Mouse (Mus musculus): ENCODE results near the gene Ptov1. TPM values are rescaled to one million over a fixed set of nuclear protein-coding genes. Genes with fewer than 3 reads are reported as not detected.

Ptov1 gene
- total and polyA plus RNA-seq, 3 experiments = 33.2 to 145 (median 75.4) TPM

DNA sequence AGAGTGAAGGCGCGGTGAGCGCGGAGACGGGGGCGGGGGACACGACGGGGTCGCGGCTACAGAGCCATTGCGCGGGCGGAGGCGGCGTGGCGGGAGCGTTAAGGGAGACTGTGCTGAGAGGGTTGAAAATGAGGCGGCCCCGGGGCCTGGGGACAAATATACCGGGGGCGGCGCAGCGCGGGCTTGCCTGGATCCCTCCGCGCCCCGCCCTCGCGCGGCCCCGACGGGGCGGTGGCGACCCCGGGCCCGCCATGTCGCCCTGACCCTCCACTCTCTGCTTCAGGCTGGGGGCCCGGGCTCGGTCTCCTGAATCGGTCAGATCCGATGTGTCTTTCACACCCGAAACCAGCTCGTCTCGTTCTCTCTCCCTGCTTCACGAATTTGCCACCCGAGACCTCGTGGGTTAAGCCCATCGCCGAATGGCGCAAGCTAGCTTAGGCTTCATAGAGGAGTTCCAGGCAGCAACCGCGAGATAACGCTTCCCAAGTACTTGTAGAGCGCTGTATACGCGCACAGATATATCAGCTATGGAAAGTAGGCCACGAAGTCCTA, 53.0 kb downstream of the Ptov1 start, which contains the start of gene Atf5:
Gene Atf5 (minus strand): TSS at position 189 of the 552 bp plus-strand sequence.
- Histone ChIP-seq H3K4me1 (ENCODE audit: insufficient read depth, low read depth, low read length) (peaks cover 64% of the 10 kb centered on the region), H3K36me3 (replicated peaks) (peaks cover 85% of the 10 kb centered on the region), H3K27me3 (ENCODE audit: insufficient read depth, low read length) (no peaks in the 10 kb centered on the region), H3K9me3 (replicated peaks) (no peaks in the 10 kb centered on the region), H3K4me3 (ENCODE audit: low read depth, low read length) (peak within 1 kb of the TSS; percentile 88)
- TF ChIP-seq GATA2 (IDR thresholded peaks at IDR 0.05; ENCODE audit: borderline replicate concordance, low read depth, low read length) (no peak), POLR2AphosphoS5 (IDR thresholded peaks at IDR 0.05; ENCODE audit: insufficient replicate concordance, low read depth, low read length) (no peak)
- DNase-seq (ENCODE audit: low spot score) = peak; percentile 72
- no peak for ATAC-seq (ENCODE audit: extremely low read depth, insufficient number of reproducible peaks, low FRiP score, poor library complexity, severe bottlenecking)

DNA sequence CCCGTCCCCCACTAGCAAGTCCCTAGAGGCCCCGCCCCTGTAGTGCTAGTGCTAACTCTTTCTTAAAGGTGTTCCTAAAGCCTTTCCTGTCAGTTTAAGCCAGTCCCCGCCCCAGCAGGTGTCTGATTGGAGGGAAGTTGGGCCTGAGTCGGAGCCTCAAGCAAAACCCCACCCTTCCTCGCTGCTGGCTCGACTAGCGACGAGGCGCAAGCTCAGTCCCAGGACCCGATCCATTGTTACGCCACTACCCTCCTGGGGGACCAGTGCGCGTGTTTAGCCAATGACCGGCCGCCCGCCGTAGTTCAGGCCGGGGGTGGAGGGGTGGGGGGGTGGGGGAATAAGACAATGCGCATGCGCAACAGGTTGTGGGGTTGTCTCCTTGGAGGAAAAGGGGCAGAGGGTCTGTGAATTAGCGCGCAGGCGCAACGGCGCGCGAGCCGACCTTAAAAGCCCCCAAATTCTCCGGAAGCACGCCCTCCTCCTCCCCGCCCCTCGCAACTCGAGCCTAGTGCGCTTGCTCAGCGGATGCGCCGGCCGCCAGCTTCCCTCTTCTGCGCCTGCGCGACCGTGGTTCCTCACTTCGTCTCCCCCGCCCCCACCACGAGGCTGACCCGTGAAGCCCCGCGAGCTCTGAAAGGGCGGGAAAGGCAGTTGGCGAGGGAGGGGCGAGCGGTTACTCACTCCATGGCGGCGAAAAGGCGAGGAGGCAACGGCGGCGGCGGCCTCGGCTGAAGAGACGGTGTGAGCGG, 53.7 kb downstream of the Ptov1 start, which contains the start of the genes Nup62 and Il4i1:
Gene Nup62 (plus strand): TSS at position 368 of the 749 bp plus-strand sequence.
Gene Il4i1 (plus strand): TSS at position 667 of the 749 bp plus-strand sequence.
- Histone ChIP-seq H3K27me3 (ENCODE audit: insufficient read depth, low read length) (no peaks in the 10 kb centered on the region), H3K4me1 (ENCODE audit: insufficient read depth, low read depth, low read length) (peaks cover 57% of the 10 kb centered on the region), H3K36me3 (replicated peaks) (peaks cover 85% of the 10 kb centered on the region), H3K4me3 (ENCODE audit: low read depth, low read length) (peak within 1 kb of the TSS; percentile 88), H3K9me3 (replicated peaks) (no peaks in the 10 kb centered on the region)
- DNase-seq (ENCODE audit: low spot score) = peak; percentile 94
- no peak for TF ChIP-seq POLR2AphosphoS5 (IDR thresholded peaks at IDR 0.05; ENCODE audit: insufficient replicate concordance, low read depth, low read length)
- no peak for TF ChIP-seq TAL1 (conservative IDR thresholded peaks at IDR 0.05; ENCODE audit: low read depth, low read length)
- no peak for TF ChIP-seq CTCF (IDR thresholded peaks at IDR 0.05; ENCODE audit: low read depth, low read length)
- no peak for TF ChIP-seq GATA2 (IDR thresholded peaks at IDR 0.05; ENCODE audit: borderline replicate concordance, low read depth, low read length)
- no peak for TF ChIP-seq GATA1 (IDR thresholded peaks at IDR 0.05; ENCODE audit: borderline replicate concordance, low read length)
- peak; percentile 89 for ATAC-seq (ENCODE audit: extremely low read depth, insufficient number of reproducible peaks, low FRiP score, poor library complexity, severe bottlenecking)

- Histone ChIP-seq H3K36me3 (replicated peaks) (peaks cover 82% of the 10 kb centered on the region), H3K4me3 (ENCODE audit: low read depth, low read length) (peak overlapping the region; percentile 88), H3K27me3 (ENCODE audit: insufficient read depth, low read length) (no peaks in the 10 kb centered on the region), H3K9me3 (replicated peaks) (no peaks in the 10 kb centered on the region), H3K4me1 (ENCODE audit: insufficient read depth, low read depth, low read length) (peaks cover 49% of the 10 kb centered on the region)
- TF ChIP-seq GATA2 (IDR thresholded peaks at IDR 0.05; ENCODE audit: borderline replicate concordance, low read depth, low read length) = no peak
- no peak for TF ChIP-seq CTCF (IDR thresholded peaks at IDR 0.05; ENCODE audit: low read depth, low read length)
- TF ChIP-seq POLR2AphosphoS5 (IDR thresholded peaks at IDR 0.05; ENCODE audit: insufficient replicate concordance, low read depth, low read length) = no peak
- TF ChIP-seq TAL1 (conservative IDR thresholded peaks at IDR 0.05; ENCODE audit: low read depth, low read length) = no peak
- no peak for TF ChIP-seq GATA1 (IDR thresholded peaks at IDR 0.05; ENCODE audit: borderline replicate concordance, low read length)
- DNase-seq (ENCODE audit: low spot score) (no peak), ATAC-seq (ENCODE audit: extremely low read depth, insufficient number of reproducible peaks, low FRiP score, poor library complexity, severe bottlenecking) (no peak)
Observed at GRCm38 (mm10) chr7:44814952-44815553, 54.5 kb downstream of the Ptov1 start.

GRCm38 (mm10) chr7:44814423-44814822, 55.2 kb downstream of the Ptov1 start:
- DNase-seq (ENCODE audit: low spot score) (no peak), ATAC-seq (ENCODE audit: extremely low read depth, insufficient number of reproducible peaks, low FRiP score, poor library complexity, severe bottlenecking) (no peak)
- Histone ChIP-seq H3K4me1 (ENCODE audit: insufficient read depth, low read depth, low read length) (peaks cover 42% of the 10 kb centered on the region), H3K9me3 (replicated peaks) (no peaks in the 10 kb centered on the region), H3K27me3 (ENCODE audit: insufficient read depth, low read length) (no peaks in the 10 kb centered on the region), H3K4me3 (ENCODE audit: low read depth, low read length) (peak overlapping the region; percentile 88; the same call in 1 of the 2 replicates), H3K36me3 (replicated peaks) (peaks cover 79% of the 10 kb centered on the region)
- TF ChIP-seq GATA2 (IDR thresholded peaks at IDR 0.05; ENCODE audit: borderline replicate concordance, low read depth, low read length) = no peak
- TF ChIP-seq POLR2AphosphoS5 (IDR thresholded peaks at IDR 0.05; ENCODE audit: insufficient replicate concordance, low read depth, low read length) = no peak
- TF ChIP-seq CTCF (IDR thresholded peaks at IDR 0.05; ENCODE audit: low read depth, low read length) = no peak
- TF ChIP-seq GATA1 (IDR thresholded peaks at IDR 0.05; ENCODE audit: borderline replicate concordance, low read length) = no peak
- TF ChIP-seq TAL1 (conservative IDR thresholded peaks at IDR 0.05; ENCODE audit: low read depth, low read length) = no peak

- Histone ChIP-seq H3K36me3 (replicated peaks) (peaks cover 76% of the 10 kb centered on the region), H3K4me3 (ENCODE audit: low read depth, low read length) (peak overlapping the region; percentile 14; the same call in 1 of the 2 replicates), H3K27me3 (ENCODE audit: insufficient read depth, low read length) (no peaks in the 10 kb centered on the region), H3K9me3 (replicated peaks) (no peaks in the 10 kb centered on the region), H3K4me1 (ENCODE audit: insufficient read depth, low read depth, low read length) (peaks cover 38% of the 10 kb centered on the region)
- ATAC-seq (ENCODE audit: extremely low read depth, insufficient number of reproducible peaks, low FRiP score, poor library complexity, severe bottlenecking) (no peak), DNase-seq (ENCODE audit: low spot score) (no peak)
- no peak for TF ChIP-seq TAL1 (conservative IDR thresholded peaks at IDR 0.05; ENCODE audit: low read depth, low read length)
- no peak for TF ChIP-seq CTCF (IDR thresholded peaks at IDR 0.05; ENCODE audit: low read depth, low read length)
- no peak for TF ChIP-seq POLR2AphosphoS5 (IDR thresholded peaks at IDR 0.05; ENCODE audit: insufficient replicate concordance, low read depth, low read length)
- TF ChIP-seq GATA2 (IDR thresholded peaks at IDR 0.05; ENCODE audit: borderline replicate concordance, low read depth, low read length) = no peak
- no peak for TF ChIP-seq GATA1 (IDR thresholded peaks at IDR 0.05; ENCODE audit: borderline replicate concordance, low read length)
Observed at GRCm38 (mm10) chr7:44813985-44814384, 55.6 kb downstream of the Ptov1 start.

Other genes with a start within 250 kb of the Ptov1 start
Only the 20 nearest of the 25 such genes appear.
- not detected in 2 replicates for gene Izumo2, start 161.0 kb downstream of the Ptov1 start, total RNA-seq (2014; fragmentation: Nextera tagmentation)
- gene Izumo2, start 161.0 kb downstream of the Ptov1 start, total RNA-seq (2017) = not detected in 2 replicates
- not detected in 2 replicates for gene Izumo2, start 161.0 kb downstream of the Ptov1 start, polyA plus RNA-seq (2012)
- gene Vrk3, start 121.4 kb downstream of the Ptov1 start, total RNA-seq (2014; fragmentation: Nextera tagmentation) = 44.9 and 48.7 TPM in 2 replicates
- gene Vrk3, start 121.4 kb downstream of the Ptov1 start, total RNA-seq (2017) = 48.8 and 49.0 TPM in 2 replicates
- gene Vrk3, start 121.4 kb downstream of the Ptov1 start, polyA plus RNA-seq (2012) = 72.0 and 82.5 TPM in 2 replicates
- gene Zfp473, start 118.7 kb downstream of the Ptov1 start, total RNA-seq (2014; fragmentation: Nextera tagmentation) = 3.9 and 4.1 TPM in 2 replicates
- gene Zfp473, start 118.7 kb downstream of the Ptov1 start, total RNA-seq (2017) = 4.0 and 4.5 TPM in 2 replicates
- 0.14 and 0.33 TPM in 2 replicates for gene Zfp473, start 118.7 kb downstream of the Ptov1 start, polyA plus RNA-seq (2012)
- 96.5 and 160 TPM in 2 replicates for gene Nup62, start 53.7 kb downstream of the Ptov1 start, total RNA-seq (2014; fragmentation: Nextera tagmentation)
- gene Nup62, start 53.7 kb downstream of the Ptov1 start, total RNA-seq (2017) = 94.9 and 102 TPM in 2 replicates
- gene Nup62, start 53.7 kb downstream of the Ptov1 start, polyA plus RNA-seq (2012) = 85.4 and 157 TPM in 2 replicates
- 4.2 and 14.4 TPM in 2 replicates for gene Il4i1, start 53.4 kb downstream of the Ptov1 start, total RNA-seq (2014; fragmentation: Nextera tagmentation)
- gene Il4i1, start 53.4 kb downstream of the Ptov1 start, total RNA-seq (2017) = 1.3 and 2.4 TPM in 2 replicates
- 3.1 and 3.2 TPM in 2 replicates for gene Il4i1, start 53.4 kb downstream of the Ptov1 start, polyA plus RNA-seq (2012)
- gene Atf5, start 53.1 kb downstream of the Ptov1 start, total RNA-seq (2014; fragmentation: Nextera tagmentation) = 37.7 and 58.5 TPM in 2 replicates
- 5.2 and 8.6 TPM in 2 replicates for gene Atf5, start 53.1 kb downstream of the Ptov1 start, total RNA-seq (2017)
- 282 and 396 TPM in 2 replicates for gene Atf5, start 53.1 kb downstream of the Ptov1 start, polyA plus RNA-seq (2012)
- 13.3 and 14.4 TPM in 2 replicates for gene Akt1s1, start 20.8 kb downstream of the Ptov1 start, total RNA-seq (2014; fragmentation: Nextera tagmentation)
- 23.7 and 32.5 TPM in 2 replicates for gene Akt1s1, start 20.8 kb downstream of the Ptov1 start, total RNA-seq (2017)
- 290 and 566 TPM in 2 replicates for gene Akt1s1, start 20.8 kb downstream of the Ptov1 start, polyA plus RNA-seq (2012)
- 32.3 and 33.5 TPM in 2 replicates for gene Tbc1d17, start 20.7 kb downstream of the Ptov1 start, total RNA-seq (2014; fragmentation: Nextera tagmentation)
- 25.7 and 33.5 TPM in 2 replicates for gene Tbc1d17, start 20.7 kb downstream of the Ptov1 start, total RNA-seq (2017)
- gene Tbc1d17, start 20.7 kb downstream of the Ptov1 start, polyA plus RNA-seq (2012) = 65.4 and 75.7 TPM in 2 replicates
- gene Pnkp, start 12.6 kb downstream of the Ptov1 start, total RNA-seq (2014; fragmentation: Nextera tagmentation) = 20.5 and 35.8 TPM in 2 replicates
- gene Pnkp, start 12.6 kb downstream of the Ptov1 start, total RNA-seq (2017) = 28.2 and 36.2 TPM in 2 replicates
- 33.0 and 35.9 TPM in 2 replicates for gene Pnkp, start 12.6 kb downstream of the Ptov1 start, polyA plus RNA-seq (2012)
- 77.5 and 96.6 TPM in 2 replicates for gene Med25, start 22.9 kb upstream of the Ptov1 start, total RNA-seq (2014; fragmentation: Nextera tagmentation)
- gene Med25, start 22.9 kb upstream of the Ptov1 start, total RNA-seq (2017) = 14.0 and 16.5 TPM in 2 replicates
- gene Med25, start 22.9 kb upstream of the Ptov1 start, polyA plus RNA-seq (2012) = 367 and 482 TPM in 2 replicates
- gene Fuz, start 26.3 kb upstream of the Ptov1 start, total RNA-seq (2014; fragmentation: Nextera tagmentation) = 13.6 and 17.8 TPM in 2 replicates
- gene Fuz, start 26.3 kb upstream of the Ptov1 start, total RNA-seq (2017) = 16.8 and 19.0 TPM in 2 replicates
- gene Fuz, start 26.3 kb upstream of the Ptov1 start, polyA plus RNA-seq (2012) = 37.5 and 49.0 TPM in 2 replicates
- gene Ap2a1, start 59.7 kb upstream of the Ptov1 start, total RNA-seq (2014; fragmentation: Nextera tagmentation) = 68.8 and 98.0 TPM in 2 replicates
- gene Ap2a1, start 59.7 kb upstream of the Ptov1 start, total RNA-seq (2017) = 19.8 and 30.8 TPM in 2 replicates
- 92.1 and 98.8 TPM in 2 replicates for gene Ap2a1, start 59.7 kb upstream of the Ptov1 start, polyA plus RNA-seq (2012)
- gene Tsks, start 73.4 kb upstream of the Ptov1 start, total RNA-seq (2014; fragmentation: Nextera tagmentation) = not detected in 2 replicates
- not detected in 2 replicates for gene Tsks, start 73.4 kb upstream of the Ptov1 start, total RNA-seq (2017)
- 0.29 and 0.44 TPM in 2 replicates for gene Tsks, start 73.4 kb upstream of the Ptov1 start, polyA plus RNA-seq (2012)
- gene Cpt1c, start 105.1 kb upstream of the Ptov1 start, total RNA-seq (2014; fragmentation: Nextera tagmentation) = 0.53 and 2.4 TPM in 2 replicates
- 0.11 and 0.23 TPM in 2 replicates for gene Cpt1c, start 105.1 kb upstream of the Ptov1 start, total RNA-seq (2017)
- gene Cpt1c, start 105.1 kb upstream of the Ptov1 start, polyA plus RNA-seq (2012) = 0.28 and 0.33 TPM in 2 replicates
- gene Prmt1, start 116.8 kb upstream of the Ptov1 start, total RNA-seq (2014; fragmentation: Nextera tagmentation) = 165 and 169 TPM in 2 replicates
- gene Prmt1, start 116.8 kb upstream of the Ptov1 start, total RNA-seq (2017) = 97.2 and 113 TPM in 2 replicates
- gene Prmt1, start 116.8 kb upstream of the Ptov1 start, polyA plus RNA-seq (2012) = 89.5 and 105 TPM in 2 replicates
- gene Irf3, start 127.9 kb upstream of the Ptov1 start, total RNA-seq (2014; fragmentation: Nextera tagmentation) = 129 and 135 TPM in 2 replicates
- 107 and 135 TPM in 2 replicates for gene Irf3, start 127.9 kb upstream of the Ptov1 start, total RNA-seq (2017)
- 65.6 and 87.1 TPM in 2 replicates for gene Irf3, start 127.9 kb upstream of the Ptov1 start, polyA plus RNA-seq (2012)
- 11.1 and 13.9 TPM in 2 replicates for gene Bcl2l12, start 128.9 kb upstream of the Ptov1 start, total RNA-seq (2014; fragmentation: Nextera tagmentation)
- 15.6 and 20.4 TPM in 2 replicates for gene Bcl2l12, start 128.9 kb upstream of the Ptov1 start, total RNA-seq (2017)
- gene Bcl2l12, start 128.9 kb upstream of the Ptov1 start, polyA plus RNA-seq (2012) = 65.9 and 74.6 TPM in 2 replicates
- 66.0 and 111 TPM in 2 replicates for gene Scaf1, start 146.6 kb upstream of the Ptov1 start, total RNA-seq (2014; fragmentation: Nextera tagmentation)
- gene Scaf1, start 146.6 kb upstream of the Ptov1 start, total RNA-seq (2017) = 11.3 and 13.5 TPM in 2 replicates
- 203 and 244 TPM in 2 replicates for gene Scaf1, start 146.6 kb upstream of the Ptov1 start, polyA plus RNA-seq (2012)
- gene Rras, start 148.2 kb upstream of the Ptov1 start, total RNA-seq (2014; fragmentation: Nextera tagmentation) = 16.3 and 22.1 TPM in 2 replicates
- 3.1 and 3.2 TPM in 2 replicates for gene Rras, start 148.2 kb upstream of the Ptov1 start, total RNA-seq (2017)
- 5.6 and 6.9 TPM in 2 replicates for gene Rras, start 148.2 kb upstream of the Ptov1 start, polyA plus RNA-seq (2012)
- gene Prr12, start 183.1 kb upstream of the Ptov1 start, total RNA-seq (2014; fragmentation: Nextera tagmentation) = 36.7 and 42.4 TPM in 2 replicates
- 1.6 and 2.0 TPM in 2 replicates for gene Prr12, start 183.1 kb upstream of the Ptov1 start, total RNA-seq (2017)
- 91.6 and 98.4 TPM in 2 replicates for gene Prr12, start 183.1 kb upstream of the Ptov1 start, polyA plus RNA-seq (2012)